Mouse (Mus musculus) left cerebral cortex, postnatal 4 days (tissue): ENCODE data around the gene Polrmt. TPM values are rescaled to one million over a fixed set of nuclear protein-coding genes. Genes with fewer than 3 reads are reported as not detected.

Source experiments
- DNase-seq: peaks from one replicate; pipeline ENCODE4 v3.0.0-alpha.2; 2022
- intact Hi-C: fragments of 180-260 bp; cut with DNase I; formaldehyde crosslinking; loops from one replicate; pipeline ENCODE4 v1.15.1; 2025
- total RNA-seq, 2 experiments: library from RNA; stranded (reverse); gene quantifications; 2 replicates each; pipeline ENCODE4 v1.2.3; 2021

Polrmt gene
- 10 to 100 TPM; 44.8 to 51.8 TPM for total RNA-seq

DNA sequence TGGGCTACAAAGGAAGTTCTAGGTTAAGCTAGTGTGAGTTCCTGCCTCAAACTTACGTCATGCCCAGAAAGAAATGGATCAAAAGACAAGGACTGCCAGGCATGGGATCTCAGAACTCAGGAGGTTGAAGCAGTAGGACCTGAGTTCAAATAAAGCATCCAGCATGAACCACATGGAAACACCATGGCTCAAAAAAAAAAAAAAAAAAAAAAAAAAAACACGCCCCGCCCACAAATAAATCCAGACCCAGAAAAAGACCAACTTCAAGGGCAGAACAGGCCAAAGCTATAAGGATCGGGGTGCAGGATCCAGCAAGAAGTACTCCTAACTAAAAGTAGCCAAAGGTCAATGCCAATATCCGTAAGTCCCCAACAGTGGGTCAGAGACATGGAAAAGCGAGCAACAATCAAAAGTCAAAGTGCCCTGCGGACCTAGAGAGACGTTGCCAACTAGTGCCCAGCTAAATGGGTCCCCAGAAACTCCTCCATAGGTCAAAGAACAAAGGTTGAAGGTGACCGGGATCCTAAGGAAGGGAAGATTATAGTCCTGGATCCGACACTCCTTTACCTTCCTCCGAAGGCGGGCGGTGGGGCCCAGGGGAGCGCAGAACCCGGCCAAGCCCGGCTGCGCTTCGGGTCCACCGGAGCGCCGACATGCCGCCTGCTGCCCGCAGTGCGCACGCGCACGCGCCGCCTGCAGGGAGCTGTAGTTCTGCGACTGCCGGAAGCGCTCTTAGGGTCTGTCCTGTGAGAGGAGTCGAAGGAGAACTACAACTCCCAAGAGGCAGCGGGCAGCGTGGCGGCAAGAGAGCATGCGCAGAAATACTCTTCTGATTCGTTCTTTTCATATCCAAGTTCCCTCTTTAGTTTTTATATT is at the start of gene Polrmt:
Polrmt (minus strand) TSS at position 684 of the 876 bp plus-strand sequence.
- DNase-seq, result peak; percentile 97
- intact Hi-C loops, result no loop called here

DNA sequence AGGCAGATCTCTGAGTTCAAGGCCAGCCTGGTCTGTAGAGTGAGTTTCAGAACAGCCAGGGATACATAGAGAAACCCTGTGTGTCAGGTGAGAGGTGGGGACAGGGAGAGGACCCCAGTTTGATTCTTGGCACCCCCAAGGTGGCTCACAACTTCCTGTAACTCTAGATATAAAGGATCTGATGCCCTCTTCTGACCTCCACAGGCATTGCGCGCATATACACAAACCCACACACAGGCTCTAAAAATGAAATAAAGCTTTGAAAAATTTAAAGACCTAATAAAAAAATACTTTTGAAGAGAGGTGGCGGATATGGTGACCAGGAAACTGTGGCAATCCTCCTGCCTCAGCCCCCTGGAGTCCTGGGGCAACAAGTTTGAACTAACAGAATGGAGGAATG is 49.5 kb upstream of the Polrmt start:
- intact Hi-C loops, result no loop called here
- no peak for DNase-seq

DNA sequence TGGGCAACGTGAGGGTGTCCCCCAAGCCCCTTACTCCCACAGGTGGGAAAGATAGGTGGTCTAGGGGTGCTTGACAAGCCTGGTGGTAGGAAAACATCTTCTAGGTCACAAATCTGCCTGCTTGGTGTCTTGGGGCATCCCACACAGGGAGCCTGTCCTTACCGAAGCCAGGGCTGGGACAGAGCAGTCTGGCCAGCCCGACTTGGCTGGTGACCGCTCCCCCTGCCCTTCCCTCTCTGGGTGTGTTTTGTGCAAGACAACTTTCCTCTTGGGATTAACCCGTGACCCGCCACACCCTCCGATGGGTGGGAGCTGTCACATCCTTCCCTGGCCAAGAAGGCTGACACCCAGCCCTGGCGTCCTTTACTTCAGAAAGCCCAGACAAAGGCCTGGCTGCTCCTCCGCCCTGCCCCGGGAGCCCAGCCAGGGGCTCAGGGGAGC is 48.1 kb upstream of the Polrmt start:
- peak; percentile 47 for DNase-seq
- intact Hi-C loops, result no loop called here

DNA sequence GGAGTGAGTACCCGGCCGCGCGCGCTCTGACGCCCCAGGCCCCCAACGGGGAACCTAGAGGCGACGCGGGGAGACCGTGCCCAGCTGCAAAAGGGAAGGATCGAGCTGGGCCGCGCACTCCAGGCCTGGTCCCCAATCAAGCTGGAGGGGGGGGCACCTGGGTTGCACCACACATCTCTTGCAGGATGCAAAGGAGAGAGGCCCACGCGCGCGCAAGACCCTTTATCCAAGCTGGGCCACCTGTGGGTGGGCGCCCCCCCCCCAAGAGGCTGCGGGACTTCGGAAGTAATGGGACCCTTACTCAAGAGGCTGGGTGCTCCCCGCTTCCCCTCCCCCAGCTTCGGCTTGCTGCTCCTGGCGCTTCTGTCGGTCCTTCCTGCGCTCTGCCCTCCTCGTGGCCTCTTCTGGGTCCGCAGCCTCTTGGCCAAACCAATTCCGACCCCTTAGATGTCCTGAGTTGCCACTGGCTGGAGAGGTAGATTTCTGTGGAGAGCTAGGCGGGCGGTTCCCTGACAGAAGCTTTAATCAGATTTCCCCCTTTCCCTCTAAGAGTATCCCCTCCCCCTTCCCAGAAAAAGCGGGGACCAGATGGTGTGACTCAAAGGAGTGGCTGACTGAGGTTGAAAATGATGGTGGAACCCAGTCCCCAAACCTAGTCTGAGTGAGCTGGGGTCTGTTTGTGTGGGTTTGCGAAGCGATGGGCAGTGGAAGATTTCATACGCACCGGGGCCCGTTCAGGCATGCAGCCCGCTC is 47.5 kb upstream of the Polrmt start:
- DNase-seq, result peak; percentile 46
- intact Hi-C loops, result no loop called here

DNA sequence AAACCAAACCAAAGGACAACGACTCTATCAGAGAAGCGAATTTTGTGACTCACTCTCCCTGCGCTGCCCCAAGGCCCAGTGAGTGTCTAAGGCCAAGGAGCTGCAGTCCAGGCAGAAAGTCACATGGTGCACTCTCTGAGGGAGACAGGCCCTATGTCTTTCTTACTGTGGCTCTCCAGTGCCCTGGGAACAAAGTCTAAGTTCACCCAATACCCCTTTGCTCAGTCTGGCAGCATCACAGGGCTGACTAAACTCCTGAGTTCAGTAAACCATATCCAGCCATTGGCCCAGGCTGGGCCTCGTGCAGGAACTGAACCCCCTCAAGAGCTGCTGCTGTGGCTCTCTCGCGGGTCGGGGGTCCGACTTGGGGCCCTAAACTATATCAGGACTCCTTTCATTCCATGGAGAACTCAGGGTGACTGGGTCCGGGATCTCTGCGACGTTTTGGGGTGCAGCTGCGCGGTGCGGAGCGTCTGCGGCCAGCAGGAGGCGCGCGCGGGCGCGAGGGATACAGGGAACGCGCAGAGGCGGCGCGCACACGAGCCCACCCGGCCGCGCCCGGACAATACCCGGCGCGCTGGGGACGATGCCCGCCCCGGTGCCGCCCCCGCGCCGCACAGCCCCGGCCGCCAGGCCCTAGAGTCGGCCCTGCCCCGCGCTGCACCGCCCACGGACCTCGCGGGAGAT is 46.8 kb upstream of the Polrmt start, which contains the start of gene Palm:
Palm (plus strand) TSS at position 522 of the 687 bp plus-strand sequence.
- intact Hi-C loops, result no loop called here
- DNase-seq, result peak; percentile 84

DNA sequence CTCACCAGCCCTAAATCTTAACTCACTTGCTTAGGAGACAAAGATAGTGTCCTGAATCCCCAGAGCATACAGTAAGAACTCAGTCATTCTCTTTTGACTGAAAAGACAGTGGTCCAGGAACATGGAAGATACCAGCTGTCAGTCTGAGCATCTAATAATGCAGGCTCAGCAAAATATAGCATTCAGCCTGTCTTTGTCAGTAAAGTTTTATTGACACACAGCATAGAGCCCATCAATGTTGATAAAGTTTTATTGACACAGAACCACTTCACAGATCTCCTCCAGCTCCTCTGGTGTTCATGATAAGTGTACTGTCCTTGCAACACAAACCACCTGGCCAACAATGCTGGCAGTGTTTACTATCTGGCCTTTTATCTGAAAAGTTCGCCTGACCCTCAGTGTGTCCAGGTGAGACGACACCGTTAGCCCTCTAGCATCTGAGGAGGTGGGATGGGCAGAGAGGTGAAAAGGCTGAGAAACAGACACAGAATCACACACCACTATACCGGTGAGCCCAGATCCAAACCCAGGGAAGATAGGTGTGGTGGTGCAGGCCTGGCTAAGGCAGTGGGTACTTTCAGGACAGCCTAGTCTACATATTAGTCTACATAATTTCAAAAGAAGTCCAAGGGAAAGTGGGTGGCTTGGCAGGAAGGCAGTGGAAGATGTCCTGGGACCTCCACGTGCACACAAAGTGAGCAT is 46.1 kb upstream of the Polrmt start:
- intact Hi-C loops, result no loop called here
- no peak for DNase-seq

DNA sequence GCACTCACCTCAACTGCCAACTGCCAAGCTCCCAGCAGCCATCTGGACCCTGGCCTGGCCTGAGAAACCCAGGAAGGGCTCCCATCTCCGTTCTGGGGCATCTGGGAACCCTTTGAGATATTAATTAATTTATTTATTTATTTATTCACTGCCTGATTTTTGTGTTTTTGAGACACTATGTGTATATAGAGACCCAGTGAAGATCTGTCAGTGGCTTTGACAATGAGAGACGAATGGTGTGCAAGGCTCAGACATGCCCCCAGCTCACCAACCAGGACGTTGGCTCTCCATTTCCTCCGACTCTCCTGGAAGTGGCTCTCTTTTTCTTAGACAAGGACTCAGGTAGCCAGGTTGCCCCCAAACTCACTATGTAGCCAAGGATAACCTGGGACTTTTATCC is 44.5 kb upstream of the Polrmt start, which contains the start of gene Prss57:
Prss57 (minus strand) TSS at position 101 of the 400 bp plus-strand sequence.
- intact Hi-C loops, result no loop called here
- no peak for DNase-seq

DNA sequence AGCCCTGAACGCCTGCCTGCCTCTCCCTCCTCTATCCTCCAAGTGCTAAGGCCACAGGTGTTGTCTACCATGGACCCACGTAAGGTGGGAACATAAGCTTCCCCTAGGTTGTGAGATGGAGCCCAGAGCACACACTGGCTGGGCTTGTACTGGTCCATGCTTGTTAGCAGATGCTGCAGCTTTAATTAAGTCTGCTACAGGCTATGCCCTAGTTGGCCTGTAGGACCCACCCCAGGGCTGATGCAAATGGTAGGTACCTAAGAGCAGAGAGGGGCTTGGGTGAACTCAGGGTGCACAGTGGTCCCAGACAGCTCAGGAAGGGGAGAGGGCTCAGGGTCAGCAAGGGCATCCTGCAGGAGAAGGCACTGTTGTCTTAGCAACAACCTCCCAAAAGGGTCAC is 43.2 kb upstream of the Polrmt start:
- intact Hi-C loops, result no loop called here

DNA sequence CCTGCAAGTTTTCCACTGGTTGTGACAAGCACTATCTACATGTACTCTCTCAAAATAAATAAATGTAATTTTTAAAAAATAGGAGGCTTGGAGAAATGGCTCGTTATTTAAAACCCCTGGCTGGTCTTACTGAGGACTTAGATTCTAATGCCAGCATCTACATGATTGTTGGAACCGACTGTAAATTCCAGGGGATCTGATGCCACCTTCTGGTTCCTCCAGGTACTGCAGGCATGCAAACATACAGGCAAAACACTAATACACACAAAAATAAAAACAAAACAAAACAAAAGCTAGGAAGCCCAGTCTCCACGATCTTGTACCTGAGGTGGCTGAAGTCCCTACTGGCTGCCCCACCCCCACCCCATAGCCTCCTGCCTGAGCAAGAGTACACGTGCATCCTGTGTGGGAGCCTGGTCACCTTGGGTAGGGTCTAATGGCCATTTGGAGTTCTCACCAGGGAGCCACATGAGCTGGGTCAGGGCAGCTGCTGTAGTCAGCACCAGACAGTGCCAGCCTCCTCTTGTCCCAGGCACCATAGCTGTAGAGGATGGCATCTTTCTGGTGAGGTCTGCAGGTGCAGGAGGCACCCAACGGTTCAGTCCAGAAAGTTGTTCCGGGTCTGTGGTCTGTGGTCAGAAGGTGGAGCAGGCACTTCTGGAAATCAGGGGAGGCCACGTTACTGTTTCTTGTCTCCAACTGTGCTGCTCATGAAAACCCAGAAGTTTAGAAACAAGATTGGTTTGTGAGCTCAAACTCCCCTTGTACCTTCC is 42.2 kb upstream of the Polrmt start:
- intact Hi-C loops, result no loop called here
- peak; percentile 82 for DNase-seq

More for the DNA sequence above, 43.2 kb upstream of the Polrmt start:
- DNase-seq, result no peak

DNA sequence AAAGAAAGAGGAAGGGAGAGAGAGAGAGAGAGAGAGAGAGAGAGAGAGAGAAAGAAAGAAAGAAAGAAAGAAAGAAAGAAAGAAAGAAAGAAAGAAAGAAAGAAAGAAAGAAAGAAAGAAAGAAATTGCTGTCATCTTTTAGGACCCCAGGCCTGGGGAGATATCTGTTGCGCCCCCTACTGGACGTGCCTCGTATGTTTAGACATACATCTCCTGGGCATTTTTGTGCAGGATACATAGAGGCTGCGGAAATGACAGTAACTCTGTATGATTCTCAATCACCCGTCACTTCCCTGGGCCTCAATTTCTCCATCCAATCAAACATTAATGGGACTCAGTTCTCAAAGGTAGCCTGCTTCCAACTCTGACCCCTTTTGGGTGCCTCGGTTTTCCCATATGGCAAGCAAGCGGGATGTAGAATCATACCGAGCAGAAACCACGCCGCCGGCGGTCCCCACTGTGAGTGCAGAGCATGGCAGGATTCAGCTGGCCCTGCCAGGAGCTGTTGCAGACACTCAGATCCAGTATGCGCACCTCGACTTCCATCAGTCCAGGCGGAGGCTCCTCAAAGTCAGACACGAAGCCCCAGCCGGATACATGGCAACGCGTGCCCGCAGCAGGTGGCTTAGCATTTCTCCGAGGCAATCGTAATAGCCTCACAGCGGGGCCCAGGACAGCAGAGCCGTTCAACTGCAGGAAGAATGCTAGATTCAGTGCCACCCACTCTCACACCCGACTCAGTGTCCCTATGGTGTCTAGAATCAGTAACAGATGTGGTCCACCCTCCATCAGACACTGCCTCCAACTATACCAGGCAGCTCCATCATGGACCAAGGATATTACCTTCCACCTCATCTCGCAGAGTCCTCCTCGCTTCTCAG is 37.8 kb upstream of the Polrmt start:
- DNase-seq, result peak; percentile 65
- intact Hi-C loops, result no loop called here

DNA sequence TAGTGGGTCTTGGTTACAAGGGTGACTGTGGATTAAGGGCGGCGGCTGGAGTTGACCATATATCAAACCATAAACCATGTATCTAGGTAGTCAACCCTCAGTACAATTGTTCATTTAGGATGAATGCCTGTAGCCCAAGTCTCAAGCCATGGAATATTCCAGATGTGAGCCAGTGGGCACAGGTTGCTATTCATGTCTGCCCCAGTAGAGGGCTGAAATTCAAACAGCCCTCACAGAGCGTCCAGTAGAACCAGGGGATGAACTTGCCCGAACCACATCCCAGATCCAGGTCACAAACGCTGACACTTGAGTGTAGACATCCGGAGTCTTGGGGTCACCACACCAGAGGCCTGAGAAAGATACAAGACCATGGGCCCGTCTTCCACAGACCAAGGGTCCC is 36.7 kb upstream of the Polrmt start:
- DNase-seq, result no peak
- intact Hi-C loops, result no loop called here

DNA sequence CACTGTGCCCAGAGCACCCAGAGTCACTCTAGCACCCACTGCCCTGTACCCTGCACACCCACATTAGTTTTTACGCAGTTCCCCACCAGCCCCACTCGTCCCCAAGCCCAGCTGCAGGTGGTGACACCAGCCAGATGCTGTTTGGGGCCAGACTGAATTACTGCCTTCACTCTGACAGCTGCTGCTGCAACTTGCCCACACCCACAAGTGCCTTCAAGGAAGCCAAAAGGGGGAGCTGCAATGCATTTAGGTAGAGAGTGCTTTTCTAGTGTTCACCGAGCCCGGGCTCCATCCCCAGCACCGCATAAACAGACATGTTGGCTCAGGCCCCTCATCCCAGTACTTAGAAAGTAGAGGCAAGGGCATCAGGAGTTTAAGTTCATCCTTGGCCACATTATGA is 35.6 kb upstream of the Polrmt start:
- no peak for DNase-seq
- intact Hi-C loops, result no loop called here

DNA sequence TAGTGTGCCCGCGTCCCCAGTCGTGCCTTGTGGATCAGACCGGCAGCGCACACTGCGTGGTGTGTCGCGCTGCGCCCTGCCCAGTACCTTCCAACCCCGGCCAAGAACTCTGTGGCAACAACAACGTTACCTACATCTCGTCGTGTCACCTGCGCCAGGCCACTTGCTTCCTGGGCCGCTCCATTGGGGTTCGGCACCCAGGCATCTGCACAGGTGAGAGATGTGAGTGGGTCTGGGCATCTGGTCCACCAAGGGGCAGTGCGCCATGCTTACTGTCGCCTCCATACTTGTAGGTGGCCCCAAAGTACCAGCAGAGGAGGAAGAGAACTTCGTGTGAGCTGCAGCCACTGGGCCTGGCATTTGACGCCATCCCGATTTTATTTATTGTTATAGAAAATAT is 34.8 kb upstream of the Polrmt start:
- DNase-seq, result no peak
- intact Hi-C loops, result no loop called here

DNA sequence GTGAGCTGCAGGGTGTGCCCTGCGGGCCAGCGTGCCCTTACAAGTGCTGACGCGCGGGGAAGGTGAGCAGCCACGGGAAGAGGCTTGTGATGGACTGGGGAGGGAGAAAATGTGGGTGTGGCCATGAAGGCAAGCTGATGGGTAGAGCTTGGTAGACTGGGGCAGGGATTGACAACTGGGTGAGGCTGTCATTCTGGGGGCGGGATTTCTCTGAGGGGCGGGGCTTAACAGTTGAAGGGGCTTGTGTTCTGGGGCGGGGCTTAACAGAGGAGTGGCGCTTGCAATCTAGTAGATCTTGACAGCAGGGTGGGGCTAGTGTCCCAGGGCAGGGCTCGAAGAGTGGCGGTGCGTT is 34.3 kb upstream of the Polrmt start:
- intact Hi-C loops, result no loop called here
- DNase-seq, result peak; percentile 54

DNA sequence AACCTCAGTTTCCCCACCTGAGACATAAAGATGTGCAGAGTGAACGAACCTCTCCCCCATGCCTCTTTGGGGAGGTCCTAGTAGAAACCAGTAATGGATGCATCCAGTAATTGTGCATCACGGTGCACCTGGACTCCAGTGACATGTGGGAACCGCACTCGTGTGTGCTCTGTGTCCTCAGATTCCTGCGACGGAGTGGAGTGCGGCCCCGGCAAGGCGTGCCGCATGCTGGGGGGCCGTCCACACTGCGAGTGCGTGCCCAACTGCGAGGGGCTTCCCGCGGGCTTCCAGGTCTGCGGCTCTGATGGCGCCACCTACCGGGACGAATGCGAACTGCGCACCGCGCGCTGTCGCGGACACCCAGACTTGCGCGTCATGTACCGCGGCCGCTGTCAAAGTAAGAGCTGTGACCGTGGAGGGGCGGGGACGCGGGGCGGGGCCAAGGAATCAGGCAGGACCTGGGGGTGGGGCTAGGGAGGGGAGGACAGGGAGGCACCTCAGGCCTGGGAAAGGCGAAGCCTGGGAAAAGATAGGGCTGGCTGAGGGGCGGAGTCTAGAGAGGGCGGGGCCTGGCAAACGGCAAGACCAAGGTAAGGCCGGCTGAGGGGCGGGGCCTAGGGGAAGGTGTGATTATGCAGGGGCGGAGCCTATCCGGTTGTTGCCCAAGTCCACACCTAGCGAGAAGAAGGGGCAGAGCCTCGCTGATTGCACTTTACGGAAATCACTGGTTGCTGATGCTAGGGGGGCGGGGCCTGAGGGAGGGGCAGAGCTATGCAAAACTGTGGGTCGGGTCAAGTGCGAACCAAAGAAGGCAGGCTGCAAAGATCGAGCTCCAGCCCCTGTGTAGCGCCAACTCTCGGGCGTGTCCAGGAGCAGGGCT is 33.6 kb upstream of the Polrmt start:
- intact Hi-C loops, result no loop called here

DNA sequence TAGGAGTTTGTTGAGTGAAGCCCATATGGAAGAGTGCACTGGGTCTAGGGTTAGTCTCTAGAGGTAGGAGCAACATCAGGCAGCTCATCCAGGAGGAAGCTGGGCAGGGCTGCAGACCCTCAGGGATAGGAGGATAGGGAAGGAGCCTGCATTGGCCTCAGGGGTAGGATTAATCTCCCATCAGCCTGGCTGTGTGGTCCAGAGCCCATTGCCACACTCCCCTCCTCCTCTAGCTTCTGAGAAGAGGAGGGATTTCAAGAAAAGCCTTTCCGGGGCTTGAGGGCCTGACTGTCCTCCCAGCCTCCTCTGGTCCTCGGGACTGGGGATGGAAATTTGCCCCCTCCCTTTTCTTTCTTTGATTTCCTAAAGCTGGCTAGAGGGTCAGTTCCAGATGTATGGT is 32.8 kb upstream of the Polrmt start:
- intact Hi-C loops, result no loop called here
- no peak for DNase-seq

More for the DNA sequence above, 33.6 kb upstream of the Polrmt start:
- peak; percentile 97 for DNase-seq

DNA sequence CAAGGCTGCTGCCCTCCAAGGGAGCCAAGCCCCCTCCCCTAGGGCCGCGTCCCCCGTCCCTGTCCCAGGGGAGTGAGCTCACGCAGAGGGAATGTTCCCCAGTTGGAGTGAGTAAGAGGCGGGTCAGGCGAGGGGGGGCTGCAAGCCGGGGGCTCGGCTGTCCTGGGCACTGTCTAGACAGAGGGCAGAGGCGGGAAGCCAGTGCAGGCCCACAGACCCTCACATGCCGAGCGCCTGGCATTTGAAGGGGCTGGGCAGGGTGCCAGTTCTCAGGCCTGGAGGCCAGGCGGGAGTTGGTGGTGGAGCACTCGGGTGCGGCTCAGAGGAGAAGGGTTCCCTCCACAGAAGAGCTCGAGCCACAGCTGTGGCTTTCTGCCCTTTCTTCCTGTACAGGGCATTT is 31.6 kb upstream of the Polrmt start:
- intact Hi-C loops, result no loop called here
- DNase-seq, result peak; percentile 88

DNA sequence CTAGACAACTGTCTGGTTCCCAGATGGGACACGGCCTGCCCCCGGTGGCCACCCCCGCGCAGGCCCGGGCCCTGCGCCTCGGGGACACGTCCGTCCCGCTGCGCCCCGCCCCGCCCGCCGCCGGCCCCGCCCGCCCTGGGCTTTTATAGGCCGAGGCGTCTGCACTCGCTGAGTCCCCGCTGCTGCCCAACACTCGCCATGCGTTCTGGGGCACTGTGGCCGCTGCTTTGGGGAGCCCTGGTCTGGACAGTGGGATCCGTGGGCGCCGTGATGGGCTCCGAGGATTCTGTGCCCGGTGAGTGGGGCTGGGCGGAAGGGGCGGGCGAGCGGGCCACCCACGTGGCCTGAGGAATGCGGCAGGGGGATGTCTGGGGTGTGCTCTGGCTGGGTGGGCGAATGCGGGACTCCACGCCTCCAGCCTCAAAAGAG is 30.7 kb upstream of the Polrmt start, which contains the start of gene Fstl3:
Fstl3 (plus strand) TSS at position 170 of the 429 bp plus-strand sequence.
- intact Hi-C loops, result no loop called here

More for the DNA sequence above, 30.7 kb upstream of the Polrmt start, which contains the start of gene Fstl3:
- DNase-seq, result no peak
